Mouse (Mus musculus) natural killer cell, adult 2 months (primary cell): ENCODE measurements around the gene Ildr2.
A peak's percentile ranks its signal among the peaks of the same experiment; 100 is the strongest.

Source experiments
- DNase-seq, 2 experiments: peaks; one replicate each; pipeline ENCODE4 v3.0.0; 2022; ENCODE audit warnings: low spot score in 2 of 2

Ildr2 gene

GRCm38 (mm10) chr1:166284390-166284789, 30.5 kb downstream of the Ildr2 start:
- DNase-seq: no peak

- DNase-seq: no peak
These were observed 32.3 kb downstream of the Ildr2 start for GRCm38 (mm10) chr1:166286231-166286630.

- DNase-seq: no peak
These were observed 36.6 kb downstream of the Ildr2 start for GRCm38 (mm10) chr1:166290562-166290961.

GRCm38 (mm10) chr1:166293086-166293485, 39.1 kb downstream of the Ildr2 start:
- DNase-seq: no peak

GRCm38 (mm10) chr1:166295548-166295947, 41.6 kb downstream of the Ildr2 start:
- no peak for DNase-seq

GRCm38 (mm10) chr1:166296371-166296770, 42.4 kb downstream of the Ildr2 start:
- no peak for DNase-seq

- no peak for DNase-seq
These were observed 43.0 kb downstream of the Ildr2 start for GRCm38 (mm10) chr1:166296971-166297370.

GRCm38 (mm10) chr1:166297499-166298111, 43.7 kb downstream of the Ildr2 start:
- DNase-seq: no peak

- no peak for DNase-seq
These were observed 44.9 kb downstream of the Ildr2 start for GRCm38 (mm10) chr1:166298884-166299283.

GRCm38 (mm10) chr1:166299821-166300220, 45.9 kb downstream of the Ildr2 start:
- no peak for DNase-seq

- no peak for DNase-seq
These were observed 46.6 kb downstream of the Ildr2 start for GRCm38 (mm10) chr1:166300526-166300925.

- no peak for DNase-seq
These were observed 50.7 kb downstream of the Ildr2 start for GRCm38 (mm10) chr1:166304352-166305240.

GRCm38 (mm10) chr1:166308471-166308850, 54.5 kb downstream of the Ildr2 start:
- no peak for DNase-seq

- DNase-seq: no peak
These were observed 55.1 kb downstream of the Ildr2 start for GRCm38 (mm10) chr1:166308851-166309715.

GRCm38 (mm10) chr1:166311151-166311550, 57.2 kb downstream of the Ildr2 start:
- DNase-seq: no peak

- DNase-seq: no peak
These were observed 59.7 kb downstream of the Ildr2 start for GRCm38 (mm10) chr1:166313637-166314036.

- DNase-seq: no peak
These were observed 61.8 kb downstream of the Ildr2 start for GRCm38 (mm10) chr1:166315706-166316105.

- DNase-seq: peak; percentile 4 to 21
These were observed 65.3 kb downstream of the Ildr2 start for GRCm38 (mm10) chr1:166319132-166319698.

GRCm38 (mm10) chr1:166326421-166326820, 72.5 kb downstream of the Ildr2 start:
- no peak for DNase-seq

GRCm38 (mm10) chr1:166330752-166331151, 76.8 kb downstream of the Ildr2 start:
- DNase-seq: no peak

GRCm38 (mm10) chr1:166339110-166339509, 85.2 kb downstream of the Ildr2 start:
- no peak for DNase-seq

- no peak for DNase-seq
These were observed 88.1 kb downstream of the Ildr2 start for GRCm38 (mm10) chr1:166342060-166342459.
